Mouse (Mus musculus) retina, adult 2 months (tissue): ENCODE data around the gene Dmrt3.

Experiments used
- DNase-seq: peaks from one replicate; pipeline ENCODE4 v3.0.0-alpha.2; 2012; ENCODE audit warnings: low read depth, low spot score

The Dmrt3 gene

DNA sequence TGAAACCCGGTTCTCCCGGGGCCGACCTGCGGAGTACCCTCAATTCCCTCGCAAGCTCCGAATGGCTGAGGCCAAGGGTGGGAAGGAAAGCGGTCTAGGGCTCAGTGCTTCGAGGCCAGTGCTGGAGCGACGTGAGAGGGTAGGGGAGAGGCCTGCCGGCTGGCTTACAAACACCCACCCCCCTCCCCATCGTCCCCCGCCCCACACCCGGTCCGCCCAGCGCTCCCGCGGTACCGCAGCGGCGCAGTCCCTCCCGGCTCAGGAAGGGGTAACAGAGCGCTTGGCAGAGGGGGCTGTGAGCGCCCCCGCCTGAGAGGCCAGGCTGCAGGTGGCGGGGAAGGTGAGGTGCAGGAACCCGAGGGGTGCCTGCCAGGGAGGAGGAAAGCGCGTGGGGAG lies at the start of gene Dmrt3:
TSS of gene Dmrt3 (plus strand) at position 287 of the 396 bp plus-strand sequence.
- no peak for DNase-seq

DNA sequence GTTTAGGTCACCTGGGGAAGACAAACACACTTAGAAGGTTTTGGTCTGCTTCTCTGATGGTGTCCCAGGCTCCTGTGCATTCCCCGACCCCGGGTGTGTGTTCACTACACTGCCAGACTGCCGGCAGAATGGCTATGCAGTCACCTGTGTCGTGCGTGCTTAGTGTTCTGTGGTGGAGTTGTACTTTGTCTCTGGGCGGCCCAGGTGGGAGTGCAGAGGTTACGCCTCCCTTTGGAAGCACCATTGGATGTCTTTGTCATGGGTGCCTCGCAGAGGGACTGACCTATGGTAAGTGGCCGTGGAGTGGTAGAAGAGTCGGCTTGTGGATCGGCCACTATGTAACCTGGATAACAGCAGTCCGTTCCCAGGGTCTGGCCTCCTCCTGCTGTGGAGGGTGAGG lies 45.7 kb upstream of the Dmrt3 start:
- no peak for DNase-seq

- no peak for DNase-seq
Observed at GRCm38 (mm10) chr19:25569778-25570177, 40.3 kb upstream of the Dmrt3 start.

- no peak for DNase-seq
Observed at GRCm38 (mm10) chr19:25574431-25574830, 35.7 kb upstream of the Dmrt3 start.

GRCm38 (mm10) chr19:25574981-25575814 lies 34.9 kb upstream of the Dmrt3 start:
- no peak for DNase-seq

GRCm38 (mm10) chr19:25578358-25578757 lies 31.7 kb upstream of the Dmrt3 start:
- no peak for DNase-seq

DNA sequence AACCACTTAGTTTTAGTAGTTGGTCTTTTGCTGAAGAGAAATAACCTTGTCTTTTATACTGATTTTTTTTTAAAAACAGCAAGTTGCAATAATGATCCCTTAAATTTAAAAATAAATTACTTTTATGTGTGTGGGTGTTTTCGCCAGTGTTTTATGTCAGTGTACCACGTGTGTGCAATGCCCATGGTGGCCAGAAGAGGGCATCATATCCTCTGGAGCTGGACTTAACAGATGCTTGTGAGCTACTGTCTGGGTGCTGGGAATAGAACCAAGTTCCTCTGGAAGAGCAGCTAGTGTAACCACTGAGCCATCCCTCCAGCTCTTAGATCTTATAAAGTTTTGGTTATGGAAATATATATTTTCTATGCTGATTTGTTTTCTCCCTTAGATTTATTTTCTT lies 30.7 kb upstream of the Dmrt3 start:
- no peak for DNase-seq

- DNase-seq: no peak
Observed at GRCm38 (mm10) chr19:25597717-25598232, 12.3 kb upstream of the Dmrt3 start.

GRCm38 (mm10) chr19:25598626-25599025 lies 11.5 kb upstream of the Dmrt3 start:
- DNase-seq: no peak

DNA sequence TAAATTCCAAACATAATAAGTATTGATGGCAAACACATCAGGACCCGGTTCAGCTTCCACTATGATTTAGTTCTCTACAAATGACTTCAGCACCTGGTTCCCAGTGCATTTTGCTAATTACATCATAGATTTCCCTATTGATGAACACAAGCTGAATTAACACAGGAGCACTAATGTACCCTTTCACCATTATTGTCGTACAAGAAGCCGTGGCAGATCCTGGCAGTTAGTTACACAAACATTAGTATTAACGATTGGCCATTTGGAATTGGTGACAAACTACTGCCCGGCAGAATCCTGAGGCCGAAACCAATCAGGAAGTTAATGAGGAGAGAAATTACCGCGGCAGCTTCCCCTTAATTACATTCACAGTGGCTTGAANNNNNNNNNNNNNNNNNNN lies 8.1 kb upstream of the Dmrt3 start:
- no peak for DNase-seq

DNA sequence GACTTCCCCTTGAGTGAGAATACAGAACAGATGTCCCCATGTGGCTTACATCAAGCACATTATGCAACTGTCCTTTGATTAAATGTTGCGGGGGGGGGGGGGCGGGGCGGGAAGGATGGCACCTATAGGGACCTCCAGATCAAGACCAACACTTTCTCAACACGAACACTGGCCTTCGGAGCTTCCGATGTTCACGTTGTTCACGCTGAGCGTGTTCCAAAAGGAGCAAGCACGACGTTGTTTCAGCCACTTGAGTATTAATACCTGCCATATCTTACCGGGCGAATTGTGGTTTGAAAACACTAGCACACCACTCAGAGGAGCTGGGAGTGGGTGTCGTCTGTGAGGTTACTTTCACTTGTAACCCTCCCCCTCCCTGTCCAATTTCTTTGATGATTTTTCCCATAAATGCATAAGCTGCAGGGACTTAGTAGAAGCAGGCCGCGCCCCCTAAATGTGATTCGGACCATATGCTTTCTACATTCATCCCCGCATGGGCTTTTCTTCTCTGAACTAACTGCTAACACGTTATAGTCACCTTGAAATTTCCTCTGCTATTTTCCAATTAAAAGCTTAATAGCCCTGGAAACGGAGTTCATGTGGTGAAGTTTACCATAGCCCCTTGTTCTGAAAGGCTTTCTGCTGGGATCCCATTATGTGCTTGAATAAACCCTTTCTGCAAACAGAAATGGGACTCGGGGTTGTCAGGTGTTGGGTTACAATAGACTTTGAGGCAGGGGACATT lies 2.5 kb upstream of the Dmrt3 start:
- no peak for DNase-seq

- no peak for DNase-seq
Observed at GRCm38 (mm10) chr19:25608206-25608580, 1.9 kb upstream of the Dmrt3 start.

- no peak for DNase-seq
Observed at GRCm38 (mm10) chr19:25608961-25609850, 895 bp upstream of the Dmrt3 start.

DNA sequence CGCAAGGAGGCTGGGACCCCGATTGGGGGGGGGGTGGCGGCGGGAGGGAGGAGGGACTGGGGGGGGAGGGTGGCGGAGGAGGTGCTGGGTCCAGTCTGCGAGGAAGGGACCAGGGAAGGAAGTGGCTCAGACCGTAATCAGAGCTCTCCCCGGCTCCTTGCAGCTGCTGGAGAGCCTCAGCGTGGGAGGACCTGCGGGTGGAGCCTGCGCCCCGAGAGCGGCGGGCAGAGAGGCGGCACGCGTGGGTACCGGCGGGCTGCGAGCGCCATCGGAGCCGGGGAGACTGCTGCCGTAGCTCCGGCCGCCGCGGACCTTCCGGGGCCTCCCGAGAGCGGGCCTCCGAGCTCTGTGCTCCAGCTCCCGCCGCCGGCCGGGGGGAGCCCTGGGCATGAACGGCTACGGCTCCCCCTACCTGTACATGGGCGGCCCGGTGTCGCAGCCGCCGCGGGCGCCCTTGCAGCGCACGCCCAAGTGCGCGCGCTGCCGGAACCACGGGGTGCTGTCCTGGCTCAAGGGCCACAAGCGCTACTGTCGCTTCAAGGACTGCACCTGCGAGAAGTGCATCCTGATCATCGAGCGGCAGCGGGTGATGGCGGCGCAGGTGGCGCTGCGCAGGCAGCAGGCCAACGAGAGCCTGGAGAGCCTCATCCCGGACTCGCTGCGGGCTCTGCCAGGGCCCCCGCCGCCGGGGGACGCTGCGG lies 460 bp downstream of the Dmrt3 start:
- DNase-seq: no peak

- no peak for DNase-seq
Observed at GRCm38 (mm10) chr19:25611116-25611515, 1.0 kb downstream of the Dmrt3 start.

- DNase-seq: no peak
Observed at GRCm38 (mm10) chr19:25611876-25612805, 2.0 kb downstream of the Dmrt3 start.

DNA sequence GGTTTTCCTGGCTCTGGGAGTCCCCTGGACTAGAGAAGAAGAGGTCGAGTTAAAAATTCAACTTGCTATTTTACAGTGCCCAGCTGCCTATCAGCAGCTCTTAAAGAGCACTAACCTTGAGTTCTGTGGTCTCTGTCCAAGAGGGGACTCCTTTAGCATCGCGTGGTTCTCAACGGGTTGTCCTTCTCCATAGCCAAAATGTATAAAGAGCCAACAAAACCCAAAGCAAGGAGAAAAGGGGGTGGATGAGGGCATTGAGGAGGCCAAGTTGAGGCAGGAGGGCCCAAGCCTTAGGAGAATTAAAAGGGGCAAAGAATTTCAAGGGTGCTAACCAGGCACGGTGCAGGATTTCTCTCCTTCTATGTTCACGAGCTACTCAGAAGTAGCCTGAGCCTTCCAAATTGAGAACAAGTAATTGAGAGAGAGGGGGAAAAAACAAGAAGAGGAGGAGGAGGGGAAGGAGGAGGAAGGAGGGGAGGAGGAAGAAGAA lies 2.8 kb downstream of the Dmrt3 start:
- DNase-seq: no peak

- DNase-seq: no peak
Observed at GRCm38 (mm10) chr19:25613476-25614300, 3.6 kb downstream of the Dmrt3 start.

GRCm38 (mm10) chr19:25615889-25616288 lies 5.8 kb downstream of the Dmrt3 start:
- no peak for DNase-seq
